Mouse (Mus musculus) gastrocnemius, postnatal 4 days (tissue): ENCODE results near the gene Ndel1. TPM values are rescaled to one million over a fixed set of nuclear protein-coding genes. Genes with fewer than 3 reads are reported as not detected.

Source experiments
- DNase-seq, 2 experiments: peaks; one replicate each; pipeline ENCODE4 v3.0.0; 2021 to 2022; ENCODE audit warnings: low spot score in 2 of 2, mixed read lengths in 2 of 2
- total RNA-seq, 2 experiments: library from RNA; stranded (reverse); gene quantifications; 2 replicates each; pipeline ENCODE4 v1.2.3; 2021

Ndel1 gene
- total RNA-seq, 2 experiments from 2014 or later = 76.4 to 86.4 TPM

DNA sequence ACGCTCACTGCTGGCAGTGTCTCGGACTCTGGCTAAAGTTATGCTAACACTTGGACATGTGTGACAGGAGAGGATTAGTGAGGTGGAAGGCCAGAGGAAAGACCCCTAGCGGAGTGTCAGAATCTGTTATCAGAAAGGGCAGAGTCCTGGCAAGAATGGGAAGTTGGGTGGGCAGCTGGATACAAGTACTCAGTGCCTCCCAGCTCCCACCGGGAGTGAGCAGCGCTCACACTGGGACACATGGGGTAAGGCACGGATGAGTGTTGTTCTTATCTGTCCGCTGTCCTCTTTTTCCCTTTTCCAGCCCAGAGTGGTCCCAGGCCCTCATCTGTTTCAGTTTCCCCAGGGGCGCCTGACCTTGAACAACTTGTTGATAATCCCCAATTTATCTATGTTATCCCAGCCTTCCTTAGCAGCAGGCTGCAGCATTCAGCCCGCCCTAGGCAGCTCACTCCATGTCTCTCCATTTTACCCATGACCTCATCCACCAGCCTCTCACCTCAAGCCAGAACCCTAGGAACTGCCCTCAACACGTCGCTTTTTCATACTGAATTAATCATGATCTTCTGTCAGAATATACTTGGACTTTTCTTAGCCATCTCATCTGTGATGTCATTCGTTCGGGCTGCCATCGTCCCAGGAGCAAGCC is 91.1 kb downstream of the Ndel1 start:
- no peak for DNase-seq

DNA sequence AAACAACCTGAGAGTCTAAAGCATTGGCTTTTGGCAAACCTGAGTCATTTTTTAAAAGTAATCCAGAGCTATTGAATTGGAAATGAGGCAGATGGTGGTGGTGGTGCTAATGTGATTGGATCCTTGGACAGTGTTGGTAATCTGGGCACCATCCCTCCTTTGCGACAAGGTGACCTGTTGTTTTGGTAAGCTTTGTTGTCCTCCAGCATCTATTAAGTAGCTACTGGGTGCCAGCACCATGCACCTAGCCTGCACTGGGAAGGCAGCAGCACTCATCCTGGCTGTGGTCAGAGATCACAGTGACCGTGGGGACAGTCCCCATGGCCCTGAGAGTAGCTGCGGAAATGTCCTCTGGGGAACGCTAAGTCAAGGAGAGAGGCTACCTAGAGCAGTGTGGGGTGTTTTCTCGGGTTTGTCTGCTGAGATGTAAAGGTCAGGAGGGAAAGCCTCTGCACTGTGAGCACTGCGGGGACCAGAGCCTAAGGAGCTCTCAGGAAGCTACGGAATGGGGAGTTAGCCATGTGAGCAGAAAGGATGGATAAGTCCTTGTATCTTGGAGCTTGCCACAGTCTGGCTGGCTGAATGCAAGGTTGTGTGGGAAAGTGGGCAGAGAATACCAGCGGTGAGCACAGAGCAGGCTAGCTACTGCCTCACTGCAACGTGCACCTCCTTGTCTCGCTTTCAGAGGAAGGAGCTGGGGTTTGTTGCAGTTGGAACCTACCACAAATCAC is 91.8 kb downstream of the Ndel1 start:
- DNase-seq = no peak

DNA sequence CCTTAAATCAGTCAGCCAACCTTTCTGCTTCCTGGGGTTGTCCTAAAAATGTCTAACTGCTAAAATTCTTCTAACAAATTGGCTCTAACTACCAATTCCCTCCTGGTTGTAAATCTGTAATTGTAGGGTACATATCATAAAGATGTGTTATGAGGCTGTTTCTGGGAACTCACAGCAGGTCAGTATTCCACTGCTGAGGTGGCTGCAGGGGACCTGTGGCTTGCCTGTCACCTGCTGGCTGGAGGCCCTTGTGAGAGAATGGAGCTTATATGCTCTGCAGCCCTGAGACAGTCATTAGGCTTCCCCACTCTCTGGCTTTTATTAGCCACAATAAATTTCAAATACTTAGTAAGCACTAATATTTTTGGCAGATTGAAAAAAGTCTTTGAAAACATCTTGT is 92.8 kb downstream of the Ndel1 start:
- DNase-seq = no peak

DNA sequence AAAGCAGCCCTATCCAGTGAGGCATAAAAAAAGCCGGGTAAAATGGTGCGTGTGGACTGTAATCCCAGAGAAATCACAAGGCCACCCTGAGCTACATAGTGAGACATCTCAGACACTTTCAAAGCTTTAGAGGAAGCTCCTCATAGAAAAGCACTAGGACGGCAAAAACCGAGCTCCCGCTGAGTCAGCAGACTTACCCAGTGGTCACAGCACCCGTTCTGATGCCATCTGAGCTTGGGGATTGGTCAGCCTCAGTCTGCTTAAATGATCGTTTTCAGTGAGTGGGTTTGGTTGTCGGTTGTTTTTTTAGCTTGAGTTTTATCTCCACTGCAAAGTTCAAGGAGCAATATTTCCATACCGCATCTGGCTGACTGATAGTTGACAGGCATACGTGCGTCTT is 93.7 kb downstream of the Ndel1 start:
- DNase-seq = no peak

DNA sequence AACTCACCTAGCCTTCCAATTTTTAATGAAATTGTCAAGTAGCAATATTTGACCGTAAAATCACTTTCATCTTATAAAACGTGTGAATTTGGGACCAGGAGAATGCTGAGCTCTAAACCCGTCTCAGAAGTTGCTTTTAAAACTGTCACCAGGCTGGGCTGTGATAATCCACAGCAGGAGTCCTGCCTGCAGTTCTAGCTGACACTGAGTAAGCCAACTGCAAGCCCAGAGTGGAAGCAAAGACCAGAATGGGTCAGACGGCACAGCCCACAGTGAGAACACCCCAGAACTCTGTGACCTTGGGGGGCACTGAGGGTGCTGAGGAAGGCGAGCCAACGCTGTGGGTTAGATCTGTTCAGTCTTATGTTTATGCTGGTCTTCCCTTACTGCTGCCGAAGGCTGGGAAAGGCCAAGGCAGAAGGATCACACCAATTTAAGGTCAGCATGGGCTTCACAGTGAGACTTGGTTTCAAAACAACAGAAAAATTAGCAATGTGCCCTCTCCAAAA is 95.5 kb downstream of the Ndel1 start:
- no peak for DNase-seq

Other genes starting within 250 kb of the Ndel1 start
- 10 to 100 TPM; 68.5 to 69.7 TPM for gene Myh10, start 180.3 kb downstream of the Ndel1 start, total RNA-seq
- gene Rnf222, start 16.7 kb upstream of the Ndel1 start, total RNA-seq = under 1 TPM in 1 of 2 experiments, not detected in 1; 0.07 TPM
- gene Rpl26, start 29.7 kb upstream of the Ndel1 start, total RNA-seq = 1,000 to 10,000 TPM; 1,219 to 1,338 TPM
- gene Odf4, start 55.2 kb upstream of the Ndel1 start, total RNA-seq = not detected
- 10 to 100 TPM; 16.9 to 19.0 TPM for gene Arhgef15, start 85.6 kb upstream of the Ndel1 start, total RNA-seq
- 1 to 10 TPM; 1.1 to 2.7 TPM for gene Slc25a35, start 96.3 kb upstream of the Ndel1 start, total RNA-seq
- gene Rangrf, start 103.3 kb upstream of the Ndel1 start, total RNA-seq = 10 to 100 TPM; 23.5 to 25.1 TPM
- 10 to 100 TPM; 14.9 to 16.8 TPM for gene Pfas, start 136.6 kb upstream of the Ndel1 start, total RNA-seq
- gene Ctc1, start 144.1 kb upstream of the Ndel1 start, total RNA-seq = 10 to 100 TPM; 21.9 to 23.1 TPM
- gene Aurkb, start 173.8 kb upstream of the Ndel1 start, total RNA-seq = 10 to 100 TPM; 25.6 TPM
- 10 to 100 TPM; 14.6 to 14.9 TPM for gene Borcs6, start 187.9 kb upstream of the Ndel1 start, total RNA-seq
- gene Tmem107, start 198.9 kb upstream of the Ndel1 start, total RNA-seq = 10 to 100 TPM; 11.7 to 14.3 TPM
- 10 to 100 TPM; 61.1 to 70.4 TPM for gene Vamp2, start 216.6 kb upstream of the Ndel1 start, total RNA-seq
- gene Per1, start 223.4 kb upstream of the Ndel1 start, total RNA-seq = 10 to 100 TPM; 32.1 to 49.3 TPM
- gene Hes7, start 248.5 kb upstream of the Ndel1 start, total RNA-seq = under 1 TPM; 0.34 to 0.54 TPM